Mouse (Mus musculus) brain, embryonic 18.5 days (tissue): Measurements from ENCODE around the gene Fn1.

Experiments
- DNase-seq: peaks from one replicate; pipeline ENCODE4 v3.0.0-alpha.2; 2012; ENCODE audit warnings: low read depth, low spot score

The Fn1 gene

DNA sequence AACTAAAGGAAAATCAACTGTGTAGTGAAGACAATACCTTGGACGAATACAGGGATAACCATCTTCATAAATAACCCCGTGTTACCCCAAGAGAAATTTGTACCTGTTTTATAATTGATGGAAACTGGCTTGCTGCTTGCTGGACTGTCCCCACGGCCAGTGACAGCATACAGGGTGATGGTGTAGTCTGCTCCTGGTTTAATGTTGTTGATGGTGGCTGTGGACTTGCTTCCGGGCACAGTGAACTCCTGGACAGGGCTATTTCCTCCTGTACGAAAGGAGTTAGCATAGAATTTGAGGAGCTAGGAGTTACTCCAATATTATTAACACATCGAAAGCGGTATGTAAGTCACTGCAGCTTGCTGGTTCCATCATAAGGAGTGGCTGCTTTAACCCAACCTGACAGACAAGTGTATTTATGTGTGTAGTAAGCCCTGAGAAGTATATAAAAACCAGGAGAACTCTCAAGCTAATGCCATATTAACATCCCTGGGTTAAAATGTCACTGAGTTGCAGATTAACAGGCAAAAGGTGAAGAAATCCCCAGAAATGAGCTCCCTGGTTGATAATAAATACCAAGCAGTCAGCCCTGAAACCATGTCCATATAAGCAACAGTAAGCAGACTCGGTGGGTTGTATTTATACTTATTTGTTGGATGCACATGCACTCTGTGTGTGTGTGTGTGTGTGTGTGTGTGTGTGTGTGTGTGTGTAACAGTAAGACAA, 46.2 kb downstream of the Fn1 start:
- DNase-seq: no peak

DNA sequence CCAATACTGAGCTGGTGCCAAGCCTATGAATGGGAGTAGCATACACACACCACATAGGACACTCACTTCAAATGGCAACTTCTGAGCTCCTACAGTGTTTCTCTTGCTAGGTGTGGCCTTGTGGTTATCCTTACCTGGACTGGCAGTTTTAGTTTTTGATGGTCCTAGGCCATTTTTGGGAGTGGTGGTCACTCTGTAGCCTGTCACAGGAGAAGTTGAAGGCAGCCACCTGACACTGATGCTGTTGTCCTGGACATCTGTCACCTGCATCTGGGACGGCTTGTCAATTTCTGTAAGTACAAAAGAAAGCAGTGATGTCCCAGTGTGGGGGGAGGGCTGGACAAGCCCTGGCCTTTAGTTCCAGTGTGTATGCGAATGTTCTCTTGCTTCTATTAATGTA, 47.2 kb downstream of the Fn1 start:
- no peak for DNase-seq

DNA sequence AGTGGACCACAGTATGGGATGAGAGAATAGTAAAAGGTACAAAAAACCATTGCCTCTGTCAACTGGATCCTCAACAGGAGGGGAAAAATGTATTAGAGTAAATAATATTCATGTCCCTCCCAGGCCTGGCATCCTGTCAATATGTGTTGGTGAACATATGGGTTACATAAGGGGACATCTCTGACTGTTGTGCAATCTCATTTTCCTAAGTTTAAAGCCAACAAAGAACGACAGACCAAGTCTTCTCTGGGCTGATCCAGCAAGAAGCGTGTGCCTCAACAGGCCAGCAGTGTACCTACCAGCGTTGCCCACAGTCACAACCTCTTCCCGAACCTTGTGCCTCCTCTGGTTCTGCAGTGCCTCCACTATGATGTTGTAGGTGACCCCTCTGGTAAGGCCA, 57.6 kb downstream of the Fn1 start:
- no peak for DNase-seq

GRCm38 (mm10) chr1:71594268-71594667, 58.7 kb downstream of the Fn1 start:
- no peak for DNase-seq

GRCm38 (mm10) chr1:71593184-71593583, 59.8 kb downstream of the Fn1 start:
- no peak for DNase-seq

GRCm38 (mm10) chr1:71590038-71590437, 63.0 kb downstream of the Fn1 start:
- DNase-seq: no peak

- DNase-seq: no peak
Measured at GRCm38 (mm10) chr1:71586658-71587057, 66.3 kb downstream of the Fn1 start.

DNA sequence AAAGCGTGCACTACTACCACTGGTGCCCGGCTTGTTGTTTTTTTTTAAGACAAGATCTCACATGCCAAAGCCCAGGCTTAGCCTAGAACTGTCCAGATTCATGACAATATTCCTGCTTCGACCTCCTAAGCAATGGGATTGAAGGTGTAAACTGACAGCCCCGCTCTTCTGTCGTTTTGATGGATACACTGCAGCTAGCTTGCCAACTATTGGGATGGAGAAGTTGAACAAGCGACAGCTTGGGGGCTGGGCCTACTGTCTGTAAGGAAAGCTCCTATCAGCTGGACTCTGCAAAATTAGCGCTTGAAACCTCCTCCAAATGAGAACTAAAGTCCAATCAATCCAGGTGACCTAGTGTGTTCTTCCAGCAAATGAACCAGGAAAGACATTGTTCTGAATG, 69.1 kb downstream of the Fn1 start:
- DNase-seq: no peak

DNA sequence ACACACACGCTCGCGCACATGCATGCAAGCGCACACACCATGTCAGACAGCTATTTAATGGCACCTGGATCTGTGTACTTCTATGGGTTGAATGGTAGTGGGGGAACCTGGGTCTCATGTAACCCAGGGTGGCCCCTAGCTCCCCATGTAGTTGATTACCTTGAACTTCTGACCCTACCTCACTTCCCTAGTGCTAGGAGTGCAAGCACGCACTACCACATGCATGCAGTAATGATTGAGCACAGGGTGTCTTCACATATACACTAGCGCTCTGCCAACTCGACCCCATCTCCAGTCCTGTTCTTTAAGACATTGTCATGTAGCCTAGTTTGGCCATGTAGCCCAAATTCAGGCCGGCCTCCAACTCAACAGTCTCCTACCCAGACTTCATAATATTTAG, 69.7 kb downstream of the Fn1 start:
- DNase-seq: no peak

- DNase-seq: no peak
Measured at GRCm38 (mm10) chr1:71580408-71580807, 72.6 kb downstream of the Fn1 start.

DNA sequence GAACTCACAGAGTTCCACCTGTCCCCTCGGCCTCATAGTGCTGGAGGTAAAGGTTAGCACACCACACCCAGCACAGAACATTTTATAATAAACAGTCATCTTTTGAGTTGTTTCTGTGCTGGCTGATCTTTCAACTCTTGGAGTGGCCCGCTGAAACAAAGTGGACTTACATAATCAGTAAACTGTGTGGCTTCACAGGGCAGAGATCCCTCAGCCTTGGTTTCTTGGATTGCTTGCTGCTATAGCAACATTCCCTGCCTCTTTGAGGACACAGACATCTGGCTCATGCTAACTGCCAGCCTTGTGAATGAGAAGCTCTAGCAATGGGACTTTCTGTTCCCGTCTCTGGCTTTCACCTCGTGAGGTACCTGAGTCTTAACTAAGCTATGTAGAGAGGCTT, 73.5 kb downstream of the Fn1 start:
- DNase-seq: no peak

GRCm38 (mm10) chr1:71576837-71577236, 76.2 kb downstream of the Fn1 start:
- no peak for DNase-seq

GRCm38 (mm10) chr1:71575987-71576386, 77.0 kb downstream of the Fn1 start:
- DNase-seq: no peak

DNA sequence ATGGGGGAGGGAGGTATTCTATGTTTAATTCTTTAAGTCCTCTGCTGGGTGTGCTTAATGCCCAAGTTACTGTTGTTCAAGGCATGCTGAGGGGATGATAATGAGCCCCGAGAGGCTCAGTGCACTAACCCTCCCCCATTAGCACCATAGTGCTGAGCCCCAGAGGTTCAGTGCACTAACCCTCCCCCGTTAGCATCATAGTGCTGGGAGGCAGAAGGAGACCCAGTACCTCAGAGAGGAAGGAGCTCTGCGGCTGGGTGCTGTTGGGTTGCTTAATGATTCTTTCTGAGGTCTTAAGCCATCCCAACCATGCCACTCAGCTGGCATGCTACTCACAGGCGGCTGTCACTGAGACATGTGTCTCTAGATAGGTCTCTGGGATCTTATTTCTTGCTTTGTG, 82.9 kb downstream of the Fn1 start:
- DNase-seq: no peak

GRCm38 (mm10) chr1:71567884-71568605, 85.0 kb downstream of the Fn1 start:
- no peak for DNase-seq

GRCm38 (mm10) chr1:71564291-71564690, 88.7 kb downstream of the Fn1 start:
- DNase-seq: no peak

- DNase-seq: no peak
Measured at GRCm38 (mm10) chr1:71560626-71561025, 92.4 kb downstream of the Fn1 start.

DNA sequence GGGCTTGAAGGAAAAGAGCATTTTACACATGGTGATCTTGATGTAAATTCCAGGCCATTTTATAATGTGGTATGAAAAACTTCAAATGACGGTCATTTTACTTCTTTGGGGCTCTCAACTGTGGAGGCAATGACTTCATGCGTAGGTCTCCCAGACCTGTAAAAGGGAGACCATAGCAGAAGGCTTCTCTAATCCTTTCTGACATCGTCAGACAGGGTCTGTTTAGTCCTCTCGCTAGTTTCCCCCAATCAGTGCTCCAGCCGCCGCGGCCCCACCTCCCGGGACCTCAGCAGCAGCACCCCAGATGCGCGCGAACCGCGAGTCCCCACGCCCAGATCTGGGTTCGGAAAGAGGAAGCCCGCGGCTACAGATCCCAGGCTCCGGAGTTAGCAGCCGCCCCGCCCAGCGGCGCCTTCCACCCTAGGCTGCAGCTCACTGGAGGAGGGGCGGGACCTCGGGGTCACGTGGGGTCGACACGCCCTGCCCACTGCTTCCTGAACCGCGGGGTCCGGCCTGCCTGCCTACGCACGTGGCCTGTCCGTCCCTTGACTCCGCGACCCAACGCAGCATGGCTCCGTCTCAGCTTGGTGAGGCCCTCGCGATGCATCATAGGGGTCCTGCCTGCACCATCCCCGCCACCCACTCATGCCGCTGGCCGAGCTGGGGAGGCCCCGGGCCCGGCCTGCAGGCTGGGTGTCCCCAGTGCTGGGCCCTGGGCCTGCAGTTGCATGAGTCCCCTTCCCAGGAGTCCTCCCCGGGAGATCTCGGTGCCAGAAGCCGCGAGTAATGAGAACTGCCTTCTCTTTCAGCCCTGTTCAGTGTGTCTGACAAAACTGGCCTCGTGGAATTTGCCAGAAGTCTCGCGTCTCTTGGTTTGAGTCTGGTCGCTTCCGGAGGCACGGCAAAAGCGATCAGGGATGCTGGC, 96.0 kb downstream of the Fn1 start, which contains the start of gene Atic:
Gene Atic (plus strand): TSS at position 463 of the 925 bp plus-strand sequence.
- peak; percentile 70 for DNase-seq

DNA sequence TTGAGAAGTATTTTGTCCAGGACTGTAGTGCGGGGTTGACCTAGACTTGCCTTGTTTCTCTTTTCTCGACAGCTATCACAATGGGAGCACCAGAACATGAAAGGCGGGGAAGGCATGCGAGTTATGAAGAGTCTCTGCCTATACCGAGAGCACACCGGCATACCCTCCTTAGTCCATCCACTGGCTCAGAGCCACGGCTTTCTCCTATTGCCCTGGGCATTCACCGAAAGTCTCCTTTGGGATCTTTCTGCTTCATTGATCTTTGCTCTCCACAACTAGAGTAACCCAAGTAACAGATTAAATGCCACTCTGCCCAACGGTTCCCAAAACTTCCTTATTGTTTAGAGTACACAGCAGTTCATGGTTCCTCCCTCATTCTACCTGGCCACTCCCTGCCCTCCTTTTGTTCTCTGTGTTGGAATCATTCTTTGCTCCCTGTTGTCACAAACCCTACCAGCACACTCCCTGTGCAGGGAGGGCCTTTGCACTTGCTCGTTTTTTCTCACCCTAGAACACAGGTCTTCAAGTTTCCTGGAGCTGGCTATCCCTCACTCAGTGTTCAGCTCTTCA, 102.3 kb downstream of the Fn1 start:
- DNase-seq: no peak

GRCm38 (mm10) chr1:71540437-71540836, 112.6 kb downstream of the Fn1 start:
- DNase-seq: peak; percentile 36

- no peak for DNase-seq
Measured at GRCm38 (mm10) chr1:71539641-71540040, 113.4 kb downstream of the Fn1 start.
